Mouse (Mus musculus): ENCODE results near the gene Tfap2d. TPM values are rescaled to one million over a fixed set of nuclear protein-coding genes. Genes with fewer than 3 reads are reported as not detected.
A peak's percentile ranks its signal among the peaks of the same experiment; 100 is the strongest.

Gene Tfap2d
- polyA plus RNA-seq, 1 experiment, result not detected

- H3K27me3 ChIP-seq (ENCODE audit: control insufficient read depth, insufficient read depth, low read length), result peaks cover 10% of the 10 kb centered on the region
- no peak overlapping the region for H3K4me3 ChIP-seq (ENCODE audit: control insufficient read depth, low read depth, low read length)
- peaks cover 4% of the 10 kb centered on the region for H3K4me1 ChIP-seq (ENCODE audit: control insufficient read depth, insufficient read depth, low read length)
- no peaks in the 10 kb centered on the region for H3K36me3 ChIP-seq (ENCODE audit: control insufficient read depth, insufficient read depth, low read length)
- H3K27ac ChIP-seq (ENCODE audit: control insufficient read depth, insufficient read depth, low read depth, low read length), result no peak overlapping the region
- TF ChIP-seq POLR2A (IDR thresholded peaks at IDR 0.05; ENCODE audit: control insufficient read depth, low read depth, low read length) (no peak), CTCF (IDR thresholded peaks at IDR 0.05; ENCODE audit: control insufficient read depth, insufficient read depth, insufficient replicate concordance, low read depth, low read length) (no peak)
Measured at GRCm38 (mm10) chr1:19210215-19211032, 107.6 kb downstream of the Tfap2d start.

DNA sequence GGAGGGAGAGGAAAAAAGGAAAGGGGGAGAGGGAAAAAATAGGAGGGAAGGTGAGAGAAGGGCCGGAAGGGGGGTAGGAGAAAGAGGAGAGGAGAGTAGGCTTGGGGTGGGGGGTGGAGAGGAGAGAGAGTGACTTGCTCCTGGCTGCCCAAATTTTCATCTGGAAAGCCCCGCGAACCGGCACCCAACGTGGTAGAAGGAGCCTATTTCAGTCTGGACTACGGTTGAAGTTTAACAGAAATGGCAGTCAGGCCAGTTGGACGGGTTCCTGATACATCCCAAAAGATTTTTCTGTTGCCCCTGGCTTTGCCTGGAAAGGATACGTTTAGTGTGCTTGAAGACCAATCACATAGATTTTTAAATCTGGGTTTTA is 108.2 kb downstream of the Tfap2d start:
- H3K27me3 ChIP-seq (ENCODE audit: control insufficient read depth, insufficient read depth, low read length), result peaks cover 10% of the 10 kb centered on the region
- peaks cover 4% of the 10 kb centered on the region for H3K4me1 ChIP-seq (ENCODE audit: control insufficient read depth, insufficient read depth, low read length)
- no peak for TF ChIP-seq POLR2A (IDR thresholded peaks at IDR 0.05; ENCODE audit: control insufficient read depth, low read depth, low read length)
- no peak for TF ChIP-seq CTCF (IDR thresholded peaks at IDR 0.05; ENCODE audit: control insufficient read depth, insufficient read depth, insufficient replicate concordance, low read depth, low read length)
- H3K36me3 ChIP-seq (ENCODE audit: control insufficient read depth, insufficient read depth, low read length), result no peaks in the 10 kb centered on the region
- H3K27ac ChIP-seq (ENCODE audit: control insufficient read depth, insufficient read depth, low read depth, low read length), result no peak overlapping the region
- H3K4me3 ChIP-seq (ENCODE audit: control insufficient read depth, low read depth, low read length), result no peak overlapping the region

- peaks cover 4% of the 10 kb centered on the region for H3K4me1 ChIP-seq (ENCODE audit: control insufficient read depth, insufficient read depth, low read length)
- no peaks in the 10 kb centered on the region for H3K36me3 ChIP-seq (ENCODE audit: control insufficient read depth, insufficient read depth, low read length)
- no peak overlapping the region for H3K27ac ChIP-seq (ENCODE audit: control insufficient read depth, insufficient read depth, low read depth, low read length)
- no peak overlapping the region for H3K4me3 ChIP-seq (ENCODE audit: control insufficient read depth, low read depth, low read length)
- TF ChIP-seq CTCF (IDR thresholded peaks at IDR 0.05; ENCODE audit: control insufficient read depth, insufficient read depth, insufficient replicate concordance, low read depth, low read length), result no peak
- TF ChIP-seq POLR2A (IDR thresholded peaks at IDR 0.05; ENCODE audit: control insufficient read depth, low read depth, low read length), result no peak
- H3K27me3 ChIP-seq (ENCODE audit: control insufficient read depth, insufficient read depth, low read length), result peaks cover 10% of the 10 kb centered on the region
Measured at GRCm38 (mm10) chr1:19211546-19212154, 108.8 kb downstream of the Tfap2d start.

DNA sequence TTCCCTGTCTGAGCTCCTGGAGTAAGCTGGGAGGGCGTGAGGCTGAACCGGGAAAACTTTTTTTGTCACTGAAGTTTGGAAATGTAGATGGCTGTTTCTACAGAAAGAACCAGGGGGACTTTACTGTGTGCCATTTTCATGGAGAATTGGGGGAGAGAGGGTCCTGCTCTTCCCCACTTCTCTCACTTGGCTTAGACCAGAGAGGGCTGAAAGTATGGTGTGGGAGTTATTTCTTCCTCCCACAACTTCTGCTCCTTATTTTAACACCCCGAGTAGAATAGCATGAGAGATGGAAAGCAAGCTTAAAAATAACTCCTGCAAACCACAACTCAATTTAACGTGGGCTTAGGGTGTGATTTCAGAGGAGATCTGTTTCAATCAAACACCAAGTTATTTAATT is 109.9 kb downstream of the Tfap2d start:
- H3K4me3 ChIP-seq (ENCODE audit: control insufficient read depth, low read depth, low read length), result no peak overlapping the region
- TF ChIP-seq POLR2A (IDR thresholded peaks at IDR 0.05; ENCODE audit: control insufficient read depth, low read depth, low read length) (no peak), CTCF (IDR thresholded peaks at IDR 0.05; ENCODE audit: control insufficient read depth, insufficient read depth, insufficient replicate concordance, low read depth, low read length) (no peak)
- H3K27ac ChIP-seq (ENCODE audit: control insufficient read depth, insufficient read depth, low read depth, low read length), result no peak overlapping the region
- no peaks in the 10 kb centered on the region for H3K36me3 ChIP-seq (ENCODE audit: control insufficient read depth, insufficient read depth, low read length)
- peaks cover 4% of the 10 kb centered on the region for H3K4me1 ChIP-seq (ENCODE audit: control insufficient read depth, insufficient read depth, low read length)
- H3K27me3 ChIP-seq (ENCODE audit: control insufficient read depth, insufficient read depth, low read length), result peaks cover 10% of the 10 kb centered on the region

GRCm38 (mm10) chr1:19213171-19213570 is 110.3 kb downstream of the Tfap2d start:
- Histone ChIP-seq H3K4me3 (ENCODE audit: control insufficient read depth, low read depth, low read length) (no peak overlapping the region), H3K27me3 (ENCODE audit: control insufficient read depth, insufficient read depth, low read length) (peaks cover 10% of the 10 kb centered on the region), H3K4me1 (ENCODE audit: control insufficient read depth, insufficient read depth, low read length) (peaks cover 4% of the 10 kb centered on the region), H3K27ac (ENCODE audit: control insufficient read depth, insufficient read depth, low read depth, low read length) (no peak overlapping the region), H3K36me3 (ENCODE audit: control insufficient read depth, insufficient read depth, low read length) (no peaks in the 10 kb centered on the region)
- no peak for TF ChIP-seq CTCF (IDR thresholded peaks at IDR 0.05; ENCODE audit: control insufficient read depth, insufficient read depth, insufficient replicate concordance, low read depth, low read length)
- TF ChIP-seq POLR2A (IDR thresholded peaks at IDR 0.05; ENCODE audit: control insufficient read depth, low read depth, low read length), result no peak

- H3K27me3 ChIP-seq (ENCODE audit: control insufficient read depth, insufficient read depth, low read length), result peaks cover 10% of the 10 kb centered on the region
- peaks cover 4% of the 10 kb centered on the region for H3K4me1 ChIP-seq (ENCODE audit: control insufficient read depth, insufficient read depth, low read length)
- no peaks in the 10 kb centered on the region for H3K36me3 ChIP-seq (ENCODE audit: control insufficient read depth, insufficient read depth, low read length)
- H3K27ac ChIP-seq (ENCODE audit: control insufficient read depth, insufficient read depth, low read depth, low read length), result no peak overlapping the region
- TF ChIP-seq POLR2A (IDR thresholded peaks at IDR 0.05; ENCODE audit: control insufficient read depth, low read depth, low read length), result no peak
- no peak for TF ChIP-seq CTCF (IDR thresholded peaks at IDR 0.05; ENCODE audit: control insufficient read depth, insufficient read depth, insufficient replicate concordance, low read depth, low read length)
- peak overlapping the region; percentile 10 for H3K4me3 ChIP-seq (ENCODE audit: control insufficient read depth, low read depth, low read length)
Measured at GRCm38 (mm10) chr1:19213851-19214395, 111.1 kb downstream of the Tfap2d start.

Other genes starting within 250 kb of the Tfap2d start
- gene Tfap2b, start 105.9 kb downstream of the Tfap2d start, polyA plus RNA-seq (2012; rRNA removed), result 1.6 TPM in 1 of 2 replicates, not detected in the other

Measured in testis, adult 2 months (tissue).